Mouse (Mus musculus) brain, embryonic 18.5 days (tissue): ENCODE measurements around the gene Dhx8.

Experiments used
- DNase-seq: peaks from one replicate; pipeline ENCODE4 v3.0.0-alpha.2; 2012; ENCODE audit warnings: low read depth, low spot score

Gene Dhx8

GRCm38 (mm10) chr11:101798083-101798482 lies 65.4 kb downstream of the Dhx8 start:
- DNase-seq = no peak

- no peak for DNase-seq
Measured at GRCm38 (mm10) chr11:101801386-101801785, 68.7 kb downstream of the Dhx8 start.

GRCm38 (mm10) chr11:101805113-101805704 lies 72.5 kb downstream of the Dhx8 start:
- no peak for DNase-seq

- DNase-seq = no peak
Measured at GRCm38 (mm10) chr11:101806741-101807140, 74.0 kb downstream of the Dhx8 start.

GRCm38 (mm10) chr11:101807266-101807665 lies 74.5 kb downstream of the Dhx8 start:
- DNase-seq = no peak

GRCm38 (mm10) chr11:101809060-101809828 lies 76.5 kb downstream of the Dhx8 start:
- DNase-seq = no peak

- DNase-seq = no peak
Measured at GRCm38 (mm10) chr11:101813259-101813658, 80.5 kb downstream of the Dhx8 start.

GRCm38 (mm10) chr11:101814375-101815102 lies 81.8 kb downstream of the Dhx8 start:
- DNase-seq = no peak

GRCm38 (mm10) chr11:101815103-101816085 lies 82.7 kb downstream of the Dhx8 start:
- no peak for DNase-seq
